Mouse (Mus musculus) thymus, postnatal 25 days (tissue): ENCODE results near the gene Iffo1.
"Not testable (repeated sequence)": the region's sequence is repeated elsewhere in the genome, so short reads cannot be mapped to it uniquely, and the experiment has no call there.

Experiments
- DNase-seq: peaks from one replicate; pipeline ENCODE4 v3.0.0; 2022

The Iffo1 gene

DNA sequence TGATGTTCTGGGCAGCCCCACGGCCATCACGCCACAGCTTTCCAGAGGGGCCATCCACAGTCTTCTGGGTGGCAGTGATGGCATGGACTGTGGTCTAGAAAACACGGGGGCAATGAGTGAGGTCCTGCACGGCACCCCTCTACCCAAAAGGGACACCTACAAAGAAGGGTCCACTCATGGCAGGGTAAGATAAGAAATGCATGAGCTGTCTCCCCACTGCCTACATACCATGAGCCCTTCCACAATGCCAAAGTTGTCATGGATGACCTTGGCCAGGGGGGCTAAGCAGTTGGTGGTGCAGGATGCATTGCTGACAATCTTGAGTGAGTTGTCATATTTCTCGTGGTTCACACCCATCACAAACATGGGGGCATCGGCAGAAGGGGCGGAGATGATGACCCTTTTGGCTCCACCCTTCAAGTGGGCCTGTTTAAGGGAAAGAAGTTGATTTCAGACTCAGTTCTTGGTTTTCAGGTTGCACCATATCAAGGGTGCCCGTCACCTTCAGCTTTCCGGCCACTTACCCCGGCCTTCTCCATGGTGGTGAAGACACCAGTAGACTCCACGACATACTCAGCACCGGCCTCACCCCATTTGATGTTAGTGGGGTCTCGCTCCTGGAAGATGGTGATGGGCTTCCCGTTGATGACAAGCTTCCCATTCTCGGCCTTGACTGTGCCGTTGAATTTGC lies 17.7 kb downstream of the Iffo1 start:
- DNase-seq = not testable (repeated sequence)

DNA sequence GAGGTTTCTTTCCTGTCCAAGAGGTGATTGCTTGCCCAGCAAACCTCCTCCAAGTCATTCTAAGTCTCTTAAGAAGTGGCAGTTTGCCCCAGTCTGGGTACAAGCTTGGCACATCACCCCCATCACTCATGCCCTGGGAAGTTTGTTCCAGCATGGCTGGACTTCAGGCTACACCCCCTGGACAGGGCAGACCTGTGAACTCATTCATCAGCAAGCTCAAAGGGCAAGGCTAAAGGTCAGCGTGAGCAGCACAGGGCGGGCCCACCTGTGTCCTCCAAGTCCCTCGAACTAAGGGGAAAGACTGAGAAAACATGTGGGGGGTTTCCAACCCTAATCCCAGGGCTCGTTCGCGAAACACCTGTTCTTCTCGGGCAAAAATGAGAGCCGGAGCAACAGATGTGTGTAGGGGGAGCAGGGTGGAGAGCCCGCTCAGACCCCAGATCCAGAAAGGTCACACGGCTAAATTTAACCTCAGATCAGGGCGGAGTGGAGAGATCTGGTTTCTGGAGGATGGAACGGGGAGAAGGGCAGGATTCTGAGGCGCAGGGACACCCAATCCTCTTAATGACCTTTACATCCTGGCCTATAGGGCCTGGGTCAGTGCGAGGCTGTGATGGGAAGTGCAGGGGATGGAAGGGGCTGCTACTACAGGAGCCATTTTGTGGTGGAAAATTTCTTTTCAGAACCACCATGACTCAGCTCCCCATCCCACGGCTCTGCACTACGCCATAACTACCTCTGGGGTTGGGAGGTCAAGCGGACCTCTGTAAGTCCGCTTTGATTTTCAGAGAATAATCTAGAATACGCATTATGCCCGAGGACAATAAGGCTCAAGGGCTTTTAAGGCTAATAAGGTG lies 19.0 kb downstream of the Iffo1 start:
- peak; percentile 13 for DNase-seq

GRCm38 (mm10) chr6:125164672-125165327 lies 19.8 kb downstream of the Iffo1 start:
- peak; percentile 74 for DNase-seq

- peak; percentile 96 for DNase-seq
Measured at GRCm38 (mm10) chr6:125165328-125165891, 20.4 kb downstream of the Iffo1 start.

- peak; percentile 24 for DNase-seq
Measured at GRCm38 (mm10) chr6:125166051-125166751, 21.2 kb downstream of the Iffo1 start, which contains the start of gene Gapdh. Gene Gapdh, minus strand, starts transcription at chr6:125166467.

DNA sequence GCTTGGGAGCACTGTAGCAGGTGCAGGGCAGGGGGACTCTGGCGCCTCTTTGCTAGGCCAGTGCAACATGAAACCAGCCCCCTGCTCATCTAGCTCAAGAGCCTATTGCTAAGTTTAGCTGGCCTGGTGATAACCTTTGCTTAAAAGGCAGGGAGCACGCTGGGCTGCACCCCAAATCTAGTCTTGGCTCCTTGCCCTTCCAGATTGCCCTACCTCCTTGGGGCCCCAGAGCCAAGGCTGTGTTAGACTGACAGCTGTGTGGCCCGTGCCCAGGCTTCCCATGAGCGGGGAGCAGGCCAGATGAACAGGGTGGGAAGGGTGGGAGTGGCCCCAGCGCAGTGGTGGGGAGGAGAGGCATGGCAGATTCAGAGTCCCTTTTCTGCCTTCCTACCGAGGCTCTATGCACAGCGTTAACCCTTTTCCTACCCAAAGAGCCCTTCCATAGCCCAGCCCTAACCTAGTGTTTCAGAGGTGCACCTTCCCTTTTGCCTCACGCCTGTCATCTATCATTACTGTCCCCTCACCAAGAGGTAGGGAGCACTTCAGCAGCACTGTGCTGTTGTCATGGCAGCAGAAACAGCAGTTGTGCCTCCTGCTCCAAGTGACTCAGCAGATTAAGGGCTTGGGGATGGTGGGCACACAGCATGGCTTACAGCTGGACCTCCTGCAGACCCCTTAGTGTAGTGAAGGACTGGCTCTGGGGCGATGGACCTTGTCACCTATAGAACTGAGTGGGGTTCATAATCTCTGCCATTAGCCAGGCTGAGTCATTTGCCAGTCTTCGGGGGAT lies 22.0 kb downstream of the Iffo1 start:
- no peak for DNase-seq

DNA sequence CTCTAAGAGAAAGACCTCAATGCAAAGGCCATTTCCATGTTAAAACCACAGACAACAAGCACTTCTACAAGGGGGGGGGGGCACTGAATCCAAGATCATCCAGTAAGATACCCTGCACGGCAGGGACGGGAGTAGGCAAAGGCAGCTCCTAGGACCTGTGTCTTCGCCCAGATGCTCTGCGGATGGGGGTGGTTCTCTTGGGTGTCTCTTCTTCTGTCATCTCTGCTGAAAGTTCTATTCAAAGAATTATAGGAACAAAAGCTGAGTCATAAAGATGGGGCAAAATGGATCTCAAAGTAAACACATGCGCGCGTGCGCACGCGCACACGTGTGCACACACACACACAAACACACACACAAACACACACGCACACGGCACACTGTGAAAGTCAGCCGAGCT lies 23.0 kb downstream of the Iffo1 start:
- DNase-seq = no peak

GRCm38 (mm10) chr6:125170194-125170593 lies 25.2 kb downstream of the Iffo1 start:
- DNase-seq = no peak

DNA sequence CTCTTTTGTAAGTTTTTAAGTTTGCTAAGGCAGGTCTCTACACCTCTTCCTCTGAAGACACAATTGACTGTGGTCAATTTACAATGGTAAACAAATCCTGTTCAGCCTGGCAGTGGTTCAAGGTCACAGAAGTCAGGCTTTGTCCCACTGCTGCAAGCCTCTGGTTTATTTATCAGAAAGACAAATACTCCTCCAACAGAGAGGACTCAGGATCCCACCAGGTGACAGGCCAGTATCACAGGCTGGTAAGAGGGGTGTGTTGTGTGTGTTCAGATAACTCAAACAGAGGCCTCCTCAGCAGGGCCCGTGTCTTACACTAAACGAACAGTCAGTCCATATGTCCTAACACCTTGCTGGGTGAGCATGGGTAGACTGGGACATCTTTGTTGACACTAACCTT lies 27.4 kb downstream of the Iffo1 start:
- DNase-seq = no peak

DNA sequence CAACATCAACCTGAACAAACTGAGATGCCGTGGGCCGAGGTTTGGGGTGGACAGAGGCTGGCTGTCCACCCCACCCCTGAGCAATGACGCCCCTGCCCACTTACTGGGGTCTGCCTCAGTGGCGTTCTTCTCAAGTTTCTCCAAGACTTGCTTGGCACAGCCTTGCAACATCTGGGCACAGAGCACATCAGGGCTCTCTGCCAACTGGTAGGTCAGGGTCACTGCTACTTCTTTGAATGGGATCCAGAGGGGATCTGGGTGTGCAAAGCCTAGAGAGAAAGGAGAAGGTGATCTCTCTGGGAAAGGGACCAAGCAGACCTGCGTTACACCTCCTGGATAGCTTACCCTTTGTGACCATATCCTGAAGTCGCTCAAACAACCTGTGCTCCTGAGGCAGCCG lies 28.2 kb downstream of the Iffo1 start:
- no peak for DNase-seq

DNA sequence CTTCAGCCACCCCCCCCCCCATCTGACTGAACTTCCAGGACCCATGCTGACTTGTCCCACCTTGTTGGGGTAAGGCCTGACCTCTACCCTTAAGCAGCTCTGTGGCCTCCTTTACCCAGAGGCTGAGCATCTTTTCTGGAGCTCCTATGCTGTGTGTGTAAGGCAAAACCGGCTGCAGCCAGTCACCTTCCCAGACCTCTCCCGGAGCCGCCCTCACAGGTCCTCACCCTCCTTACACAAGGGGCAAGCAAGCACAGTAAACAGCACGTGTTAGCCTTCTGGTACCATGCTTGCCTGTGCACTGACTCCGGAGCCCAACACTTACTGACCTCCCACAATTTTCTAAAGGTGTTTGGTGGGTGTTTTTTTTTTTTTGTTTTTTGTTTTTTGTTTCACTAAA lies 30.4 kb downstream of the Iffo1 start:
- no peak for DNase-seq

DNA sequence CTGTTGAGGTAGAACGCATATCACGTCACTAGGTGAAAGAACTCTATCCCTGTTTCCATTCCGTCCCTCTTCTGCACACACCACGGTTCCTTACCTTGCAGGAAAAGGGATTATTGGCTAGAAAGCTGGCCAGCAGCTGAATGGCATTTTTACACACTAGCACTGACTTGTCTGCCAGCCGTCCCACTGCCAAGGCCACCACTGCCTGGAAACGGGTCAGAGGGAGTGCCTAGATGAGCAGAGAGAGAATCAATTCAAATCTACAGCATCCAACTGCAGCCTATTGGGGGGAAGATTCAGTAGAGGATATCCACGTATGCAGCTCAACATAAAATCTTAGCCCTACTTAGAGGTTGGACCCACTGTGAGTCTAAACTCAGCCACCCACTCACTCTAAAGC lies 34.6 kb downstream of the Iffo1 start:
- DNase-seq = no peak

DNA sequence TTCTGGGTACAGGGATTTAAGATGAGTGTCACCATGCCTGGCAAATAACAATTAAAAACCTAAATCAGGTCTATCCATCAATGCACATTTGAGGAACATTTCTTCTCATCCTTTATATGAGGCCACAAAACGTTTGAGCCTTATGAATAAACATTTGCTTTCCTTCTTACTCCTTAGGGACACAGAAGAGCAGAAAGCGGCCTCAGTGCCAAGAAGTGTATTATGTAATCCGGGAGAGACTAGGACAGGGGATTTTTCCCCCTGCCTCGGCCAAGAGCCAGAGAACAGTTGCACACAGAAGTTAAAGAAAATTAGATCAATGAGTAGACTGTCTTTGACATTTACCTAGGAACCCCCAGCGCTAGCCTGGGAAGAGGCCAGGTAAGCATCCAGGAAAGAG lies 37.1 kb downstream of the Iffo1 start:
- DNase-seq = no peak

GRCm38 (mm10) chr6:125186203-125186602 lies 41.2 kb downstream of the Iffo1 start:
- no peak for DNase-seq

- no peak for DNase-seq
Measured at GRCm38 (mm10) chr6:125190816-125191215, 45.8 kb downstream of the Iffo1 start.

DNA sequence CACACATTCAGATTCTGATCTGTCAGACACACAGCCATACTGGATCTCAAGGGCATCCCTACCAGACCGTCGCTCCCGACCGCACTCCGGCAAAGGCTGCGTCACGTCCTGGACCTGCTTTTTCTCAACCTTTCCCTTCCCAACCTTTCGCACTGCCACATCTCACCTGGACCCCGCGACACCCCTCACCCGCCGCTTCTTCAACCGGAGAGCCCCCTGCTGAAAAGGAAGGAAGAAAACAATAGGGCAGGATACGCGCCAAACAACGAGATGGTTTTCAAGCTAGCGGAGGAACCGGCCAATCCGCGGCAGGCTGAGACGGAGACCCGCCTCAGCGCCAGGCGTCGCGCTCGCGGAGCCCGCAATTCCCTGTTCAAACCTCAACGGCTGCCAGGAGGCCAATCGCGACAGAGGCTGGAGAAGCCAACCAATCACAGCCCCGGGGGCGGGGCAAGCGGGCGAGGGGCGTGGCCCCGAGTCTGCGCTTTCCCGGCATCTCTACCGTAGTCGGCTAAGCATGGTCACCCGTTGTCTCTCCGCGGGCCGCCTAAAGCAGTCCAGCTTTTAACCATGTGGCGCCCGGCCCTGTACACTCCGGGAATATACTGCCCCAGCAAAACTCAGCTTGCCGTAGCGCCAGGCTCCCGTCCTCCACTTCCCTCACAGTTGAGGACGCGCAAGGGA lies 46.4 kb downstream of the Iffo1 start, which contains the start of the genes Ncapd2 and Mrpl51:
Gene Ncapd2 (minus strand): TSS at position 370 of the 684 bp plus-strand sequence.
Gene Mrpl51 (plus strand): TSS at position 470 of the 684 bp plus-strand sequence.
- DNase-seq = peak; percentile 98

- peak; percentile 88 for DNase-seq
Measured at GRCm38 (mm10) chr6:125192016-125192714, 47.1 kb downstream of the Iffo1 start.

- no peak for DNase-seq
Measured at GRCm38 (mm10) chr6:125192841-125193240, 47.8 kb downstream of the Iffo1 start.

- no peak for DNase-seq
Measured at GRCm38 (mm10) chr6:125193390-125193789, 48.3 kb downstream of the Iffo1 start.

DNA sequence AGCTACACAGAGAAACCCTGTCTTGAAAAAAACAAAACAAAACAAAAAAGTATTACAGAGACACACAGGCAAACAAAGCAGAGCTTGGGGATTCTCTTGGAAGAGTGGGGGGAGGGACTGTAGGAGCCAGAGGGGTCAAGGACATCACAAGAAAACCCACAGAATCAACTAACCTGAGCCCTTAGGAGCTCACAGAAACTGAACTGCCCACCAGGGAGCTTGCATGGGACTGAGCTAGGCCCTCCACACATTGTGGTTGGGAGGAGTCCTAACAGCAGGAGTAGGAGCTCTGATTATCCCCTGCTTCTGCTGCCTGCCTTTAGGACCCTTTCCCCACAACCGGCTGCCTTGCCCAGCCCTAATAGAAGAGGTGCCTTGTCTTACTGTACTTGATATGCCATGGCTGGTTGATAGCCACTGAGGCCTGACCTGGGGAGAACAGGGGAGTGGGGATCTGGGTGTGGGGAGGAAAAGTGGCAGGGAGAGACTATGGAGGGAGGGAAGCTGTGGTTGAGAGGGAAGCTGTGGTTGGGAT lies 50.6 kb downstream of the Iffo1 start:
- DNase-seq = no peak
